Mouse (Mus musculus) hindbrain, embryonic 11.5 days (tissue): ENCODE results near the gene Angel2. TPM values are rescaled to one million over a fixed set of nuclear protein-coding genes. Genes with fewer than 3 reads are reported as not detected.

Source experiments
- ATAC-seq: fragments of 200-750 bp; cut with Nextera tagmentation; 2 replicates; pipeline ENCODE4 v1.8.0; 2017; ENCODE audit warnings: mild to moderate bottlenecking, moderate TSS enrichment, moderate library complexity; ENCODE audit not compliant: low FRiP score
- DNase-seq: peaks from one replicate; pipeline ENCODE4 v3.0.0-alpha.2; 2015; ENCODE audit warnings: low spot score
- H3K27ac ChIP-seq: fragments of 300-500 bp; sonication (generic); 2 replicates; pipeline ENCODE4 v1.5.1; 2014; ENCODE audit warnings: mild to moderate bottlenecking, low read depth, low read length
- H3K27me3 ChIP-seq: fragments of 300-500 bp; sonication (generic); 2 replicates; pipeline ENCODE4 v1.6.1; 2014; ENCODE audit warnings: mild to moderate bottlenecking, low read length, moderate library complexity, mixed read lengths; ENCODE audit not compliant: control insufficient read depth, insufficient read depth
- H3K36me3 ChIP-seq: fragments of 300-500 bp; sonication (generic); 2 replicates; pipeline ENCODE4 v1.6.1; 2014; ENCODE audit warnings: mild to moderate bottlenecking, low read length, moderate library complexity, mixed read lengths; ENCODE audit not compliant: control insufficient read depth, insufficient read depth
- H3K4me1 ChIP-seq: fragments of 300-500 bp; sonication (generic); replicated peaks from 2 replicates; pipeline ENCODE4 v1.6.1; 2014; ENCODE audit warnings: low read length, mixed read lengths; ENCODE audit not compliant: control insufficient read depth, insufficient read depth
- H3K4me2 ChIP-seq: fragments of 300-500 bp; sonication (generic); replicated peaks from 2 replicates; pipeline ENCODE4 v1.6.1; 2014; ENCODE audit warnings: mild to moderate bottlenecking, low read depth, low read length
- H3K4me3 ChIP-seq: fragments of 300-500 bp; sonication (generic); 2 replicates; pipeline ENCODE4 v1.5.1; 2014; ENCODE audit warnings: low read depth, low read length
- H3K9ac ChIP-seq: fragments of 300-500 bp; sonication (generic); 2 replicates; pipeline ENCODE4 v1.6.1; 2014; ENCODE audit warnings: low read depth, low read length
- H3K9me3 ChIP-seq: fragments of 300-500 bp; sonication (generic); 2 replicates; pipeline ENCODE4 v1.6.1; 2016; ENCODE audit warnings: low read length; ENCODE audit not compliant: control insufficient read depth
- whole genome bisulfite sequencing: fragments of 180-500 bp; shearing (Covaris S2); extraction: QIAGEN DNeasy Blood & Tissue Kit; methylation state at CpG from one replicate; pipeline ENCODE4 v1.1.7; 2014; 5-methylcytosine and 5-hydroxymethylcytosine counted together
- polyA plus RNA-seq: library from polyadenylated mRNA; unstranded; fragments of >200 nt; fragmentation: Nextera tagmentation; extraction: Ambion mirVana; gene quantifications from 2 replicates; pipeline ENCODE4 v1.2.1, GENCODE M21; 2014

The Angel2 gene
- polyA plus RNA-seq, 1 experiment from 2014 or later = 58.4 TPM

- Histone ChIP-seq H3K4me1 (no peaks in the 10 kb centered on the region), H3K4me3 (no peak overlapping the region), H3K9ac (no peak overlapping the region), H3K4me2 (no peak overlapping the region), H3K36me3 (0 out of 2 replicates have a peak, but pooled peaks cover 3% of the 10 kb centered on the region), H3K27ac (no peak overlapping the region), H3K27me3 (no peaks in the 10 kb centered on the region), H3K9me3 (no peaks in the 10 kb centered on the region)
- DNase-seq (no peak), ATAC-seq (no peak)
- WGBS = 86% methylated on average over 9 of the region's 9 CpGs
These were observed 25.9 kb upstream of the Angel2 start for GRCm38 (mm10) chr1:190898899-190899575.

- WGBS = 73% methylated on average over 2 of the region's 2 CpGs
- Histone ChIP-seq H3K27me3 (no peaks in the 10 kb centered on the region), H3K9me3 (no peaks in the 10 kb centered on the region), H3K9ac (no peak overlapping the region), H3K4me3 (no peak overlapping the region), H3K36me3 (0 out of 2 replicates have a peak, but pooled peaks cover 3% of the 10 kb centered on the region), H3K4me1 (no peaks in the 10 kb centered on the region), H3K27ac (no peak overlapping the region), H3K4me2 (no peak overlapping the region)
- DNase-seq = no peak
- no peak for ATAC-seq
These were observed 23.8 kb upstream of the Angel2 start for GRCm38 (mm10) chr1:190901082-190901481.

GRCm38 (mm10) chr1:190904136-190904535 is 20.8 kb upstream of the Angel2 start:
- DNase-seq = no peak
- H3K27me3 ChIP-seq = no peaks in the 10 kb centered on the region
- no peaks in the 10 kb centered on the region for H3K4me1 ChIP-seq
- 87% methylated on average over 3 of the region's 3 CpGs for WGBS
- H3K9me3 ChIP-seq = no peaks in the 10 kb centered on the region
- ATAC-seq = no peak
- no peak overlapping the region for H3K4me3 ChIP-seq
- H3K9ac ChIP-seq = no peak overlapping the region
- H3K27ac ChIP-seq = no peak overlapping the region
- no peak overlapping the region for H3K4me2 ChIP-seq
- H3K36me3 ChIP-seq = 0 out of 2 replicates have a peak, but pooled peaks cover 3% of the 10 kb centered on the region

- ATAC-seq (no peak), DNase-seq (no peak)
- 0 out of 2 replicates have a peak, but pooled peaks cover 3% of the 10 kb centered on the region for H3K36me3 ChIP-seq
- H3K4me3 ChIP-seq = no peak overlapping the region
- H3K4me2 ChIP-seq = no peak overlapping the region
- H3K27ac ChIP-seq = no peak overlapping the region
- H3K9me3 ChIP-seq = no peaks in the 10 kb centered on the region
- no peak overlapping the region for H3K9ac ChIP-seq
- H3K27me3 ChIP-seq = no peaks in the 10 kb centered on the region
- WGBS = 95% methylated on average over 16 of the region's 16 CpGs
- no peaks in the 10 kb centered on the region for H3K4me1 ChIP-seq
These were observed 20.2 kb upstream of the Angel2 start for GRCm38 (mm10) chr1:190904714-190905113.

GRCm38 (mm10) chr1:190910836-190911235 is 14.1 kb upstream of the Angel2 start:
- Histone ChIP-seq H3K4me3 (peak overlapping the region; percentile 88), H3K27me3 (no peaks in the 10 kb centered on the region), H3K9me3 (no peaks in the 10 kb centered on the region), H3K9ac (peak overlapping the region; percentile 76), H3K36me3 (no peaks in the 10 kb centered on the region), H3K27ac (no peak overlapping the region), H3K4me1 (no peaks in the 10 kb centered on the region), H3K4me2 (peak overlapping the region; percentile 89)
- ATAC-seq (no peak), DNase-seq (no peak)
- WGBS = 84% methylated on average over 6 of the region's 6 CpGs

- Histone ChIP-seq H3K27me3 (no peaks in the 10 kb centered on the region), H3K4me2 (peak within 1 kb of the TSS; percentile 89), H3K9ac (peak within 1 kb of the TSS; percentile 76), H3K4me1 (no peaks in the 10 kb centered on the region), H3K4me3 (peak within 1 kb of the TSS; percentile 88), H3K27ac (peak within 1 kb of the TSS; percentile 62), H3K9me3 (no peaks in the 10 kb centered on the region), H3K36me3 (no peaks in the 10 kb centered on the region)
- peak; percentile 85 for DNase-seq
- 0% methylated on average over 46 of the region's 47 CpGs for WGBS
- ATAC-seq = peak; percentile 95
These were observed 13.3 kb upstream of the Angel2 start, which contains the start of gene Rps6kc1 for GRCm38 (mm10) chr1:190911415-190912123. Rps6kc1 (minus strand) TSS chr1:190911770.

- no peaks in the 10 kb centered on the region for H3K27me3 ChIP-seq
- no peak overlapping the region for H3K4me2 ChIP-seq
- H3K36me3 ChIP-seq = no peaks in the 10 kb centered on the region
- H3K9me3 ChIP-seq = no peaks in the 10 kb centered on the region
- DNase-seq = peak; percentile 3
- H3K4me3 ChIP-seq = no peak overlapping the region
- no peak overlapping the region for H3K27ac ChIP-seq
- no peak overlapping the region for H3K9ac ChIP-seq
- no peak for ATAC-seq
- H3K4me1 ChIP-seq = no peaks in the 10 kb centered on the region
- 61% methylated on average over 1 of the region's 1 CpGs for WGBS
These were observed 12.3 kb upstream of the Angel2 start for GRCm38 (mm10) chr1:190912623-190913022.

- no peaks in the 10 kb centered on the region for H3K36me3 ChIP-seq
- H3K27me3 ChIP-seq = no peaks in the 10 kb centered on the region
- no peak overlapping the region for H3K4me2 ChIP-seq
- WGBS = 73% methylated on average over 7 of the region's 7 CpGs
- ATAC-seq = no peak
- H3K27ac ChIP-seq = no peak overlapping the region
- no peak for DNase-seq
- no peak overlapping the region for H3K9ac ChIP-seq
- no peaks in the 10 kb centered on the region for H3K9me3 ChIP-seq
- H3K4me3 ChIP-seq = no peak overlapping the region
- H3K4me1 ChIP-seq = no peaks in the 10 kb centered on the region
These were observed 6.0 kb upstream of the Angel2 start for GRCm38 (mm10) chr1:190918938-190919337.
